Mouse (Mus musculus) testis, postnatal 14 days (tissue): ENCODE results near the gene Ipp.

Experiments
- DNase-seq: peaks from one replicate; pipeline ENCODE4 v3.0.0; 2021; ENCODE audit warnings: low spot score

Gene Ipp

GRCm38 (mm10) chr4:116557306-116558121 lies 50.2 kb downstream of the Ipp start, which contains the start of gene Gpbp1l1:
Gene Gpbp1l1, plus strand, starts transcription at chr4:116557658.
- DNase-seq: peak; percentile 98

GRCm38 (mm10) chr4:116558151-116558882 lies 51.0 kb downstream of the Ipp start:
- DNase-seq: peak; percentile 19
